Mouse (Mus musculus) megakaryocyte, embryonic 14.5 days (primary cell): ENCODE measurements around the gene Rsf1.

Source experiments
- FLI1 ChIP-seq: IDR thresholded peaks from 2 replicates; pipeline ENCODE4 v1.6.1; 2012; ENCODE audit warnings: low read length, inconsistent platforms, mixed read lengths
- GATA1 ChIP-seq: IDR thresholded peaks from 3 replicates; pipeline ENCODE4 v1.6.1; 2012; ENCODE audit warnings: mixed read lengths, low read length, inconsistent platforms, borderline replicate concordance

- TF ChIP-seq GATA1 (no peak), FLI1 (no peak)
Measured at GRCm38 (mm10) chr7:97726778-97727177, 147.1 kb downstream of the Rsf1 start.
